ENCODE assay signal across 8 mouse cellular contexts in the genomic region with DNA sequence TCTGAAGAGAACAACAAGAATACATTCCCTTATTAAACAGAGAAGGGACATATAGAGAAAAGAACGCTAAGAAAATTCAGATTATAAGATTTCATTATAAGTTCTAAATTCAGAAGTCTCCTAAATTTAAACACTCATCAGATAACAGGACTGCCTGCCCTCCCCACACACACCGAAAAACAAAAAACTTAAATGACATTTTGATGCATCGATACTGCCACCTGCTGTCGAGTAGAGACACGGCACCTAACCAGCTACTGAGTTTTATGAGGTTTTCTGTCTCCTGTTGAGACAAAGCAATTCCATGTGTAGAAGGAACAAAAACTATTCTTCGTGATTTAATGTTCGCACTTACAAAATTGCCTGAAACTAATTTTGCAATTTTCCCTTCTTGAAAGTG. TPM values are rescaled to one million over a fixed set of nuclear protein-coding genes. Genes with fewer than 3 reads are reported as not detected.
DNase-seq lines count a peak whose midpoint lies in the region; ATAC-seq and TF ChIP-seq lines count a peak whose summit lies in the region.

No protein-coding gene starts in this region.

- TF ChIP-seq CTCF in Patski (IDR thresholded peaks at IDR 0.05) = peak; percentile 76
- peak; percentile 84 for TF ChIP-seq CTCF in lung, postnatal 0 days (IDR thresholded peaks at IDR 0.05)

- POLR2A ChIA-PET in Patski (lab: Charles Lee) = no interaction called here

- no peak for TF ChIP-seq EP300 in lung, postnatal 0 days (IDR thresholded peaks at IDR 0.05)

- no peaks in the 10 kb centered on the region for H3K36me3 ChIP-seq in hindbrain, embryonic 13.5 days
- H3K36me3 ChIP-seq in lung, postnatal 0 days (ENCODE audit: insufficient read depth, low read length) = no peaks in the 10 kb centered on the region

- no peak overlapping the region for H3K27ac ChIP-seq in hindbrain, embryonic 13.5 days
- H3K27ac ChIP-seq in lung, postnatal 0 days (ENCODE audit: low read length) = no peak overlapping the region

- no peaks in the 10 kb centered on the region for H3K9me3 ChIP-seq in hindbrain, embryonic 13.5 days
- no peaks in the 10 kb centered on the region for H3K9me3 ChIP-seq in lung, postnatal 0 days (ENCODE audit: low read length)

- peak overlapping the region; percentile 33; the same call in 1 of the 2 replicates for H3K4me3 ChIP-seq in hindbrain, embryonic 13.5 days
- H3K4me3 ChIP-seq in lung, postnatal 0 days (ENCODE audit: low read depth, low read length) = peak overlapping the region; percentile 39

- no peak for DNase-seq in Patski (ENCODE audit: low read depth, low spot score)
- peak; percentile 60 to 77 for DNase-seq in cerebellum, postnatal 25 days
- DNase-seq in frontal cortex, postnatal 14 days (ENCODE audit: low spot score in 2 of 2) = peak; percentile 8 to 62
- peak; percentile 80 for DNase-seq in layer of hippocampus, postnatal 10 days (ENCODE audit: low spot score in 2 of 2)
- peak; percentile 82 for DNase-seq in lung, postnatal 0 days (ENCODE audit: low spot score)
- peak; percentile 78 for DNase-seq in retina, postnatal 1 day
- peak; percentile 61 for DNase-seq in yolk sac, embryonic 10.5 days (ENCODE audit: low spot score)

- H3K9ac ChIP-seq in hindbrain, embryonic 13.5 days = no peak overlapping the region
- no peak overlapping the region for H3K9ac ChIP-seq in lung, postnatal 0 days (replicated peaks; ENCODE audit: low read depth)

- peaks cover 12% of the 10 kb centered on the region for H3K27me3 ChIP-seq in Patski
- no peaks in the 10 kb centered on the region for H3K27me3 ChIP-seq in hindbrain, embryonic 13.5 days
- H3K27me3 ChIP-seq in lung, postnatal 0 days (replicated peaks; ENCODE audit: insufficient read depth, low read length) = no peaks in the 10 kb centered on the region

- H3K4me2 ChIP-seq in hindbrain, embryonic 13.5 days = peak overlapping the region; percentile 58
- peak overlapping the region; percentile 64 for H3K4me2 ChIP-seq in lung, postnatal 0 days (replicated peaks; ENCODE audit: low read depth, low read length)

- CTCF ChIA-PET in Patski (lab: Charles Lee) = interaction anchor here (1.1 to 1.6 kb wide), 3 partner anchors 33 to 476 kb away, joined by 3 to 4 read pairs (median 3); no protein-coding TSS in a partner anchor

- H3K4me1 ChIP-seq in hindbrain, embryonic 13.5 days (replicated peaks) = peaks cover 7% of the 10 kb centered on the region
- no peaks in the 10 kb centered on the region for H3K4me1 ChIP-seq in lung, postnatal 0 days (ENCODE audit: insufficient read depth, low read depth, low read length)

- ATAC-seq in Patski = no peak
- ATAC-seq in hindbrain, embryonic 13.5 days (ENCODE audit: low FRiP score) = peak; percentile 87
- ATAC-seq in lung, postnatal 0 days = peak; percentile 56

- in situ Hi-C loops in Patski (cut with MboI; ENCODE audit: low pct_unique_long_range_greater_than_20kb) = loop anchor here (10.0 kb wide), 1 partner anchor 472 kb away; no protein-coding TSS in a partner anchor

- 3% methylated on average over 7 of the region's 7 CpGs for WGBS in hindbrain, embryonic 13.5 days
- WGBS in lung, postnatal 0 days = 1% methylated on average over 7 of the region's 7 CpGs

RNA-seq across cellular contexts. Expression of gene Gfral, which starts 23.2 kb away (rescaled TPM):
- polyA plus RNA-seq in Patski (2021) = not detected
- not detected in 2 replicates for polyA plus RNA-seq in hindbrain, embryonic 13.5 days (2015; fragmentation: Nextera tagmentation; extraction: Ambion mirVana)
- total RNA-seq in layer of hippocampus, postnatal 10 days (2021) = not detected
- polyA plus RNA-seq in lung, postnatal 0 days (2015; fragmentation: Nextera tagmentation; extraction: Ambion mirVana) = not detected in 2 replicates
